Mouse (Mus musculus) gonadal fat pad, adult 2 months (tissue): ENCODE data around the gene Cs. TPM values are rescaled to one million over a fixed set of nuclear protein-coding genes. Genes with fewer than 3 reads are reported as not detected.

ENCODE experiments used
- DNase-seq: peaks from one replicate; pipeline ENCODE4 v3.0.0-alpha.2; 2012; ENCODE audit warnings: low read depth
- polyA plus RNA-seq: library from polyadenylated mRNA; depleted of rRNA; stranded (reverse); fragments of >200 nt; gene quantifications from 2 replicates; pipeline ENCODE4 v1.2.3, GENCODE M21; 2012; rRNA removed

Cs gene
- polyA plus RNA-seq, 1 experiment, result 282 TPM

DNA sequence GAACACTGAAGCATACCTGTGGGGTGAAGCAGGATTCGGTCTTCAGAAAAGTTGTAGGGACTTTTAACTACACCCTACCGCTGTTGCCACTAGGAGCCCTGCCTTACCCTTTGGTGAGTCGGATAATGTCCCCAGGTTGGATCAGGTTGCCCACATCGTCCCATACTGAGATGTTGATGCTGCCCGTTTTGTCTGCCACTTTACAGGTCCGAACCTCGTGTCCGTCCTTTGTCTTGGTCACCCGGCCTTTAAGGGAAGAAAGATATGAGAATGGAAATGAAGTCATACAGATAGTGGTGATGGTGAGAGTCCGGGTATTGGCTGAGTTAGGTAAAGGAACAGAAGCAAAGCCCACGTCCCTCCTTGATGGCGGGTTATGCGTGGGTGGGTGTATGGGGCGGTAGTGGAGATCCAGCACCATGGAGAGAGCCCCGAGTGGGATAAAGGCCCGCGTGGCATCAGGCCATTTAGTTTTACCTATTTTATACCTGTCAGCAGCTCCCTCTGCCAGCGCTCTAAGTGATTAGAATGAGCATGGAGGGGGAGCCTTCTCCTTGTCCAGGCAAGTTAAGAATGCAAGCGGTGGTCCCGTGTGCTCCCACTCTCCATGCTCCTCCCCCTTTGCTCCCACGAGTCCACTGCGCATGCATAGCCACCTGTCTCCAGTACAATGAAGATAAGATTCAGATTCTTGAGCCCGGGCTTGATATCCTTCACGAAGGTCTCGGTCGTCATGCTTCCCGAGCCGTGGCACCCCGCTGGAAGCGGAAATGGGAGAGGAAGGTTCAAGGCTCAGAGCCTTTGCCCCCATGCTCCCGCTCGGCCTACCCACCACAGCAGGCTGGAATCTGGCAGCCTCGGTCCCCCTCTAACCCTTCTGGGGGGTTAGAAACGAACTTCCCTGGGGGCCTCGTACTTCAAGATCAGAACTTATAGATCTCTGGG lies 71.3 kb downstream of the Cs start:
- no peak for DNase-seq

DNA sequence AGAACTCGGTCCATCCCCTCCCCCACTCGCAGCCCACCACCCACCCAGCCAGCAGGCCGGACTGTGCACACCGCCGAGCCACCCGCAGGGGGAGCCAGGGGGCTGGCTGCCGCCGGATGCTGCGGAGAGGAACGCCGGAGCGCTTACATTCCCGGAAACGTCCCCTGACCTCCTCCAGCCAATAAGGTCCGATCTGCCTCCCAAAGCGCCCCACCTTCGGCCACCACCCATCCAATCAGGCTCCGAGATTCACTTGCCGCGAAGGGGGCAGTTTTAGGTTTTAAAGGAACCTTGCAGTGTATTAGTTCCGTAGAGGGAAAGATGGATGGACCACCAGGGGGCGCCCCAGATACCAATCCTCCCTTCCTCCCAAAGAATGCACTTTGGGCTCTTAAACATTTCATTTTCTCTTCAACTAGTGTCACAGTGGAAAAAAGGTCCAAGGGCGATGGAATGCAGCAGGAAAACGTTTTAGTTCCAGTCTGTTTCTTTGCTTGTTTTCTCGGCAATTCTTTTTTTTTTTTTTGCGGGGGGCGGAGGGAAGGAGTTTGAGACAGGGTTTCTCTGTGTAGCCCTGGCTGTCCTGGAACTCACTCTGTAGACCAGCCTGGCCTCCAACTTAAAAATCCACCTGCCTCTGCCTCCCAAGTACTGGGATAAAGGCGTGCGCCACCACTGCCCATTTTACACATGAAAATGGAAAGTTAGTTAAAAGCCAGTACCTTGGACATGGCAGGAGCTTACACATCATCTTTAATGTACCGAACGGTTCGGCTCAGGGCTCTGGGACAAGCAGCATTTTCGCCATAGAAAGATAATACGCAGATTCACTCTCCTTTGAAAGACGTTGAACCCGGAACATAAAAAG lies 72.4 kb downstream of the Cs start:
- DNase-seq, result peak; percentile 86

DNA sequence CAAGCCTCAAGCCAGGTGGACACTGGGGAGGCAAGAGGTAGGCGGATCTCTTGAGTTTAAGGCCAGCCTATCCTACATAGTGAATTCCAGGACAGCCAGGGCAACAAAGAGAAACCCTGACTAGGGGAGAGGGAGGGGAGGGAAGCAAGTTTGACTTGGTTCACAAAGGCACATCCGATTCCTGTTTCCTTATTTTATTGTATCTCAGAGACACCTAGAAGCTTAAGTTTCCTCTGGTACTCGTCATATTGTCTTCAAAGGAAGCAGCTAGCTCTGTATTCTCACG lies 73.0 kb downstream of the Cs start:
- DNase-seq, result no peak

DNA sequence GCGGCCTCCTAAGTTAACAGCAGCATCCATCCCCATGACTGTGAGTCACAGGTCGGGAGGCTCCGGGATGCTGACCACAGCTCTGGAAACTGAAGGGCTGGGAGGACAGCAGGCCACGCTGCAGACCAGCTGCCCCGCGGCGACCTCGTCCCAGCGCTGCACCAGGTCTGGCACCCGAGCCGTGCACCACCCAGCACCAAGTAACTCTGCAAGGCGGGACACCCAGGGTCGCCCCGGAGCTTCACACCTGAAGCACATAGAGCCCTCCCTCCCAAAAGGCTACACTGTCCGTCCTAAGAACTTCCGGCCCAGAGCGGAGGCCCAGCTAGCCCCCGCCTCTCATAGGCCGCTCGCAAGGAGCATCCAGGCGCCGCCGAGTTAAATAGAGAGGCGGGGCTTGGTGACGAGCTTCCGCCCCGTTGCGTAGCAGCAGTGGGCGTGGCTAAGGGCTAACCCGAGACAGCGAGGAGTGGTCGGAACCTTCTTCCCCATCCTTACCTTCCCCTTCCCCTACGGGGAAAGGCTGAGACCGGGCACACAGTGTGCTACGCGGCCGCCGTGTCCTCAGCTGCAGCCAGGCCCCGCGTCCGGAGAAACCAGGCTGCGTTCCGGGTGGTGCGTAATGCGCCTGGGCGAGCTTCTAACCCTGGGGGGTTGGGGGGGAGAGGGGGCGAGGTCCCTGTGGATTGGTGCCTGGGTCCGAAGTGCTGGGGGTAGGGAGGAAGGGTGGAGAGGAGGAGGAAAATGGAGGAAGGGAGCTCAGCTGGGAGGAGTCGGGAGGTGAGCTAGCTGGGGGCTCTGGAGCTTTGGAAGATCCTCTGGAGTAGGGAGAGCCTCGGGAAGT lies 73.9 kb downstream of the Cs start, which contains the start of the genes Nabp2 and Rnf41:
TSS of gene Nabp2 (minus strand) at position 282 of the 844 bp plus-strand sequence.
TSS of gene Rnf41 (plus strand) at position 447 of the 844 bp plus-strand sequence.
- peak; percentile 62 for DNase-seq

DNA sequence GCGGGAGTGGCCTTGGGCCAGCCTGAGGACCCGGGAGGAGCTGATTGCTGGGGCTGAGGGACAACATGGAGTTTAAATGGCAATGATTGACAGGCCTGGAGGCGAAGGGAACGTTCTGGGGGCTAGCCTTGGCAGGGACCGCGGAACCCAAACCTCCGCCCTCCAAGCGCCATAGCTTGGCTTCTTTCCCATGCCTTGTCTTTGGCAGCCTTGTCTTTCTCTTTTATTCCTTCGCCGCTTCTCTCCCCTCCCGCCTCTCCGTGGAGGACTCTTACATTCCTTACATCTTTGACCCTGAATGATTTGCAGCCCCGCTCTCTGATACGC lies 74.5 kb downstream of the Cs start:
- no peak for DNase-seq

Other genes with a start within 250 kb of the Cs start
- 32.2 and 38.6 TPM in 2 replicates for gene Baz2a, start 246.2 kb upstream of the Cs start, polyA plus RNA-seq
- gene Rbms2, start 157.4 kb upstream of the Cs start, polyA plus RNA-seq, result 124 and 125 TPM in 2 replicates
- gene Gls2, start 143.3 kb upstream of the Cs start, polyA plus RNA-seq, result 2.7 and 2.8 TPM in 2 replicates
- gene Spryd4, start 125.9 kb upstream of the Cs start, polyA plus RNA-seq, result 9.1 and 12.2 TPM in 2 replicates
- gene Mip, start 111.9 kb upstream of the Cs start, polyA plus RNA-seq, result not detected in 2 replicates
- 3.5 and 3.6 TPM in 2 replicates for gene Timeless, start 105.7 kb upstream of the Cs start, polyA plus RNA-seq
- gene Apon, start 83.6 kb upstream of the Cs start, polyA plus RNA-seq, result 0.75 TPM in 1 of 2 replicates, not detected in the other
- 0.14 and 2.2 TPM in 2 replicates for gene Apof, start 69.1 kb upstream of the Cs start, polyA plus RNA-seq
- gene Stat2, start 67.2 kb upstream of the Cs start, polyA plus RNA-seq, result 29.0 and 31.4 TPM in 2 replicates
- 0.34 TPM in 1 of 2 replicates, not detected in the other for gene Il23a, start 39.0 kb upstream of the Cs start, polyA plus RNA-seq
- 22.9 and 23.6 TPM in 2 replicates for gene Pan2, start 34.4 kb upstream of the Cs start, polyA plus RNA-seq
- 96.7 and 103 TPM in 2 replicates for gene Cnpy2, start 15.3 kb upstream of the Cs start, polyA plus RNA-seq
- 63.0 and 63.8 TPM in 2 replicates for gene Coq10a, start 31.3 kb downstream of the Cs start, polyA plus RNA-seq
- 27.4 and 35.1 TPM in 2 replicates for gene Ankrd52, start 39.4 kb downstream of the Cs start, polyA plus RNA-seq
- 0.27 and 0.38 TPM in 2 replicates for gene Slc39a5, start 63.5 kb downstream of the Cs start, polyA plus RNA-seq
- 29.8 and 32.6 TPM in 2 replicates for gene Nabp2, start 73.8 kb downstream of the Cs start, polyA plus RNA-seq
- gene Rnf41, start 73.9 kb downstream of the Cs start, polyA plus RNA-seq, result 35.3 and 38.9 TPM in 2 replicates
- gene Smarcc2, start 121.5 kb downstream of the Cs start, polyA plus RNA-seq, result 92.5 and 115 TPM in 2 replicates
- 1,302 and 1,405 TPM in 2 replicates for gene Myl6, start 156.4 kb downstream of the Cs start, polyA plus RNA-seq
- 4.3 and 5.5 TPM in 2 replicates for gene Myl6b, start 161.0 kb downstream of the Cs start, polyA plus RNA-seq
- 135 and 140 TPM in 2 replicates for gene Esyt1, start 188.1 kb downstream of the Cs start, polyA plus RNA-seq
- gene Zc3h10, start 210.0 kb downstream of the Cs start, polyA plus RNA-seq, result 11.8 and 13.0 TPM in 2 replicates
- 2,438 and 2,660 TPM in 2 replicates for gene Rpl41, start 211.6 kb downstream of the Cs start, polyA plus RNA-seq
- 22.1 and 27.5 TPM in 2 replicates for gene Pa2g4, start 228.3 kb downstream of the Cs start, polyA plus RNA-seq